Mouse (Mus musculus) lung, adult 2 months (tissue): ENCODE data around the gene Olfr1446. TPM values are rescaled to one million over a fixed set of nuclear protein-coding genes. Genes with fewer than 3 reads are reported as not detected.

ENCODE experiments used
- DNase-seq: peaks from one replicate; pipeline ENCODE4 v3.0.0; 2022
- H3K4me1 ChIP-seq: fragments of 200-500 bp; 2 replicates; pipeline ENCODE4 v1.6.1; 2011; ENCODE audit warnings: low read length; ENCODE audit not compliant: control insufficient read depth, insufficient read depth
- H3K4me3 ChIP-seq: fragments of 200-500 bp; replicated peaks from 2 replicates; pipeline ENCODE3; 2011; ENCODE audit warnings: low read depth, mild to moderate bottlenecking, control low read depth, low read length; ENCODE audit errors: extremely low read depth
- CTCF ChIP-seq: fragments of 200-500 bp; IDR thresholded peaks from 2 replicates; pipeline ENCODE4 v1.5.1; 2011; ENCODE audit warnings: mild to moderate bottlenecking, low read length, control low read depth; ENCODE audit not compliant: insufficient read depth
- POLR2A ChIP-seq: fragments of 200-500 bp; IDR thresholded peaks from 2 replicates; pipeline ENCODE4 v1.6.1; 2011; ENCODE audit warnings: low read depth, mild to moderate bottlenecking, control low read depth, low read length, borderline replicate concordance; ENCODE audit errors: extremely low read depth
- WGBS: fragments of 180-500 bp; shearing (Covaris S2); methylation state at CpG from one replicate; pipeline ENCODE4 v1.1.7; 2018; 5-methylcytosine and 5-hydroxymethylcytosine counted together
- polyA plus RNA-seq: library from polyadenylated mRNA; depleted of rRNA; stranded (reverse); fragments of >200 nt; gene quantifications from 2 replicates; pipeline ENCODE4 v1.2.3, GENCODE M21; 2012; rRNA removed

The Olfr1446 gene
- not detected in 2 replicates for polyA plus RNA-seq

- DNase-seq, result no peak
- no peak for TF ChIP-seq CTCF
- TF ChIP-seq POLR2A, result no peak
- no peak within 1 kb of the TSS for H3K4me3 ChIP-seq
- 78% methylated on average over 1 of the region's 1 CpGs for WGBS
- no peaks in the 10 kb centered on the region for H3K4me1 ChIP-seq
These were observed at the start of gene Olfr1446 for GRCm38 (mm10) chr19:12893424-12893823. Olfr1446 (minus strand) TSS chr19:12893524.

GRCm38 (mm10) chr19:12930540-12930939 lies 37.2 kb upstream of the Olfr1446 start, which contains the start of gene Olfr1449:
Olfr1449 (plus strand) TSS chr19:12930840.
- TF ChIP-seq CTCF (no peak), POLR2A (no peak)
- H3K4me3 ChIP-seq, result no peak within 1 kb of the TSS
- DNase-seq, result no peak
- H3K4me1 ChIP-seq, result no peaks in the 10 kb centered on the region

- DNase-seq, result no peak
- Histone ChIP-seq H3K4me1 (no peaks in the 10 kb centered on the region), H3K4me3 (no peak within 1 kb of the TSS)
- 71% methylated on average over 1 of the region's 1 CpGs for WGBS
- no peak for TF ChIP-seq POLR2A
These were observed 31.0 kb upstream of the Olfr1446 start, which contains the start of gene Olfr1448 for GRCm38 (mm10) chr19:12924319-12924718. Olfr1448 (minus strand) TSS chr19:12924419.

GRCm38 (mm10) chr19:12903643-12904042 lies 10.3 kb upstream of the Olfr1446 start, which contains the start of gene Olfr1447:
Olfr1447 (minus strand) TSS chr19:12903743.
- Histone ChIP-seq H3K4me1 (no peaks in the 10 kb centered on the region), H3K4me3 (no peak within 1 kb of the TSS)
- TF ChIP-seq POLR2A (no peak), CTCF (no peak)
- DNase-seq, result no peak
- WGBS, result 98% methylated on average over 1 of the region's 1 CpGs

- TF ChIP-seq POLR2A (no peak), CTCF (no peak)
- DNase-seq, result no peak
- no peak within 1 kb of the TSS for H3K4me3 ChIP-seq
- H3K4me1 ChIP-seq, result no peaks in the 10 kb centered on the region
- 83% methylated on average over 2 of the region's 2 CpGs for WGBS
These were observed 9.8 kb downstream of the Olfr1446 start, which contains the start of gene Olfr1445 for GRCm38 (mm10) chr19:12883555-12883954. Olfr1445 (plus strand) TSS chr19:12883855.

- no peak within 1 kb of the TSS for H3K4me3 ChIP-seq
- 40% methylated on average over 1 of the region's 1 CpGs for WGBS
- TF ChIP-seq CTCF (no peak), POLR2A (no peak)
- DNase-seq, result no peak
- H3K4me1 ChIP-seq, result no peaks in the 10 kb centered on the region
These were observed 36.3 kb downstream of the Olfr1446 start, which contains the start of gene Olfr1444 for GRCm38 (mm10) chr19:12856983-12857382. Olfr1444 (plus strand) TSS chr19:12857283.

- TF ChIP-seq CTCF, result no peak
- no peak for TF ChIP-seq POLR2A
- Histone ChIP-seq H3K4me3 (no peak within 1 kb of the TSS), H3K4me1 (no peaks in the 10 kb centered on the region)
- DNase-seq, result no peak
These were observed 46.9 kb downstream of the Olfr1446 start, which contains the start of gene Gm5244 for GRCm38 (mm10) chr19:12846382-12846781. Gm5244 (plus strand) TSS chr19:12846682.

- no peak for DNase-seq
- Histone ChIP-seq H3K4me1 (no peaks in the 10 kb centered on the region), H3K4me3 (no peak overlapping the region)
- WGBS, result 89% methylated on average over 1 of the region's 1 CpGs
- TF ChIP-seq CTCF, result no peak
These were observed 54.8 kb downstream of the Olfr1446 start for GRCm38 (mm10) chr19:12838507-12838906.

Other genes starting within 250 kb of the Olfr1446 start
- not detected in 2 replicates for gene Olfr1442, start 223.1 kb downstream of the Olfr1446 start, polyA plus RNA-seq
- gene Olfr1443, start 215.4 kb downstream of the Olfr1446 start, polyA plus RNA-seq, result not detected in 2 replicates
- 0.06 TPM in 1 of 2 replicates, not detected in the other for gene Keg1, start 197.7 kb downstream of the Olfr1446 start, polyA plus RNA-seq
- gene Cntf, start 127.9 kb downstream of the Olfr1446 start, polyA plus RNA-seq, result 0.70 and 1.0 TPM in 2 replicates
- 10.9 and 14.7 TPM in 2 replicates for gene Zfp91, start 97.4 kb downstream of the Olfr1446 start, polyA plus RNA-seq
- gene Lpxn, start 97.3 kb downstream of the Olfr1446 start, polyA plus RNA-seq, result 3.8 and 6.1 TPM in 2 replicates
- not detected in 2 replicates for gene Gm5244, start 46.8 kb downstream of the Olfr1446 start, polyA plus RNA-seq
- not detected in 2 replicates for gene Olfr1444, start 36.2 kb downstream of the Olfr1446 start, polyA plus RNA-seq
- not detected in 2 replicates for gene Olfr1445, start 9.7 kb downstream of the Olfr1446 start, polyA plus RNA-seq
- gene Olfr1447, start 10.2 kb upstream of the Olfr1446 start, polyA plus RNA-seq, result not detected in 2 replicates
- gene Olfr1448, start 30.9 kb upstream of the Olfr1446 start, polyA plus RNA-seq, result not detected in 2 replicates
- not detected in 2 replicates for gene Olfr1449, start 37.3 kb upstream of the Olfr1446 start, polyA plus RNA-seq
- not detected in 2 replicates for gene Olfr1450, start 56.7 kb upstream of the Olfr1446 start, polyA plus RNA-seq
- not detected in 2 replicates for gene Olfr1451, start 101.5 kb upstream of the Olfr1446 start, polyA plus RNA-seq
- not detected in 2 replicates for gene Olfr1453, start 134.8 kb upstream of the Olfr1446 start, polyA plus RNA-seq
- gene Olfr1454, start 167.1 kb upstream of the Olfr1446 start, polyA plus RNA-seq, result not detected in 2 replicates
- gene Olfr1457, start 204.4 kb upstream of the Olfr1446 start, polyA plus RNA-seq, result not detected in 2 replicates
- not detected in 2 replicates for gene Olfr1458, start 213.3 kb upstream of the Olfr1446 start, polyA plus RNA-seq